Mouse (Mus musculus) brown adipose tissue, adult 24 weeks (tissue): ENCODE results near the gene Tsfm. TPM values are rescaled to one million over a fixed set of nuclear protein-coding genes. Genes with fewer than 3 reads are reported as not detected.

Source experiments
- H3K27ac ChIP-seq: fragments of 200-500 bp; replicated peaks from 2 replicates; pipeline ENCODE4 v1.5.1; 2012; ENCODE audit warnings: low read depth, mild to moderate bottlenecking, low read length
- H3K4me1 ChIP-seq: fragments of 200-500 bp; 2 replicates; pipeline ENCODE4 v1.6.1; 2012; ENCODE audit warnings: low read length, mixed read lengths; ENCODE audit not compliant: control insufficient read depth, insufficient read depth, insufficient read length
- H3K4me3 ChIP-seq: fragments of 200-500 bp; 2 replicates; pipeline ENCODE4 v1.5.1; 2012; ENCODE audit warnings: low read depth, mild to moderate bottlenecking, low read length, moderate library complexity; ENCODE audit not compliant: insufficient read depth
- polyA plus RNA-seq: library from polyadenylated mRNA; stranded (reverse); fragments of >200 nt; gene quantifications from 2 replicates; pipeline ENCODE4 v1.2.4, GENCODE M21; 2012; ENCODE audit not compliant: missing spikeins, insufficient read depth, insufficient read length

The Tsfm gene
- polyA plus RNA-seq, 1 experiment, result 67.3 TPM

- Histone ChIP-seq H3K4me3 (no peak overlapping the region), H3K27ac (no peak overlapping the region), H3K4me1 (peaks cover 40% of the 10 kb centered on the region)
Observed at GRCm38 (mm10) chr10:126990313-126991056, 40.2 kb downstream of the Tsfm start.

- peak overlapping the region; percentile 84; the same call in 1 of the 2 replicates for H3K27ac ChIP-seq
Observed at GRCm38 (mm10) chr10:126988513-126989165, 42.0 kb downstream of the Tsfm start.

GRCm38 (mm10) chr10:126987183-126988118 is 43.2 kb downstream of the Tsfm start:
- Histone ChIP-seq H3K4me3 (peak overlapping the region; percentile 32), H3K4me1 (peaks cover 66% of the 10 kb centered on the region), H3K27ac (peak overlapping the region; percentile 84)

More at GRCm38 (mm10) chr10:126988513-126989165, 42.0 kb downstream of the Tsfm start:
- no peak overlapping the region for H3K4me3 ChIP-seq
- peaks cover 55% of the 10 kb centered on the region for H3K4me1 ChIP-seq

GRCm38 (mm10) chr10:126986541-126986961 is 44.1 kb downstream of the Tsfm start:
- H3K4me1 ChIP-seq, result peaks cover 73% of the 10 kb centered on the region
- H3K27ac ChIP-seq, result peak overlapping the region; percentile 84
- peak overlapping the region; percentile 32 for H3K4me3 ChIP-seq

GRCm38 (mm10) chr10:126985579-126985978 is 45.1 kb downstream of the Tsfm start:
- Histone ChIP-seq H3K27ac (peak overlapping the region; percentile 52), H3K4me1 (peaks cover 68% of the 10 kb centered on the region), H3K4me3 (no peak overlapping the region)

- H3K4me3 ChIP-seq, result no peak overlapping the region
- H3K27ac ChIP-seq, result no peak overlapping the region
- H3K4me1 ChIP-seq, result peaks cover 66% of the 10 kb centered on the region
Observed at GRCm38 (mm10) chr10:126985127-126985526, 45.5 kb downstream of the Tsfm start.

GRCm38 (mm10) chr10:126984189-126985004 is 46.2 kb downstream of the Tsfm start:
- Histone ChIP-seq H3K27ac (peak overlapping the region; percentile 24), H3K4me3 (peak overlapping the region; percentile 43), H3K4me1 (peaks cover 65% of the 10 kb centered on the region)

GRCm38 (mm10) chr10:126983193-126983725 is 47.4 kb downstream of the Tsfm start:
- H3K4me1 ChIP-seq, result peaks cover 58% of the 10 kb centered on the region
- H3K4me3 ChIP-seq, result peak overlapping the region; percentile 43
- peak overlapping the region; percentile 24 for H3K27ac ChIP-seq

- H3K4me3 ChIP-seq, result peak overlapping the region; percentile 43
- H3K4me1 ChIP-seq, result peaks cover 44% of the 10 kb centered on the region
- no peak overlapping the region for H3K27ac ChIP-seq
Observed at GRCm38 (mm10) chr10:126981746-126982145, 48.9 kb downstream of the Tsfm start.

- peaks cover 39% of the 10 kb centered on the region for H3K4me1 ChIP-seq
- H3K27ac ChIP-seq, result peak overlapping the region; percentile 73
- peak overlapping the region; percentile 98 for H3K4me3 ChIP-seq
Observed at GRCm38 (mm10) chr10:126980933-126981530, 49.6 kb downstream of the Tsfm start.

GRCm38 (mm10) chr10:126980221-126980932 is 50.3 kb downstream of the Tsfm start:
- Histone ChIP-seq H3K4me3 (peak overlapping the region; percentile 98), H3K4me1 (peaks cover 33% of the 10 kb centered on the region)

GRCm38 (mm10) chr10:126979636-126980151 is 50.9 kb downstream of the Tsfm start:
- H3K27ac ChIP-seq, result peak overlapping the region; percentile 92
- H3K4me3 ChIP-seq, result peak overlapping the region; percentile 98
- peaks cover 27% of the 10 kb centered on the region for H3K4me1 ChIP-seq

More at GRCm38 (mm10) chr10:126980221-126980932, 50.3 kb downstream of the Tsfm start:
- peak overlapping the region; percentile 73 for H3K27ac ChIP-seq

GRCm38 (mm10) chr10:126979121-126979635 is 51.5 kb downstream of the Tsfm start:
- Histone ChIP-seq H3K4me1 (peaks cover 23% of the 10 kb centered on the region), H3K4me3 (peak overlapping the region; percentile 98), H3K27ac (peak overlapping the region; percentile 92)
